Mouse (Mus musculus) midbrain, embryonic 16.5 days (tissue): ENCODE measurements around the gene Cpn2. TPM values are rescaled to one million over a fixed set of nuclear protein-coding genes. Genes with fewer than 3 reads are reported as not detected.

Experiments
- ATAC-seq: fragments of 200-750 bp; cut with Nextera tagmentation; 2 replicates; pipeline ENCODE4 v1.8.0; 2017; ENCODE audit warnings: moderate TSS enrichment
- H3K27ac ChIP-seq: fragments of 300-500 bp; sonication (generic); 2 replicates; pipeline ENCODE4 v1.5.1; 2014; ENCODE audit warnings: mild to moderate bottlenecking, low read length, mixed read lengths
- H3K27me3 ChIP-seq: fragments of 300-500 bp; sonication (generic); 2 replicates; pipeline ENCODE4 v1.6.1; 2014; ENCODE audit warnings: low read depth, low read length, mixed read lengths; ENCODE audit not compliant: control insufficient read depth, insufficient read depth
- H3K36me3 ChIP-seq: fragments of 300-500 bp; sonication (generic); 2 replicates; pipeline ENCODE4 v1.6.1; 2014; ENCODE audit warnings: mild to moderate bottlenecking, low read length, moderate library complexity, mixed read lengths; ENCODE audit not compliant: control insufficient read depth, insufficient read depth
- H3K4me1 ChIP-seq: fragments of 300-500 bp; sonication (generic); 2 replicates; pipeline ENCODE4 v1.6.1; 2014; ENCODE audit warnings: mild to moderate bottlenecking, low read length, mixed read lengths; ENCODE audit not compliant: control insufficient read depth, insufficient read depth
- H3K4me2 ChIP-seq: fragments of 300-500 bp; sonication (generic); 2 replicates; pipeline ENCODE4 v1.6.1; 2014; ENCODE audit warnings: mild to moderate bottlenecking, low read length, mixed read lengths
- H3K4me3 ChIP-seq: fragments of 300-500 bp; sonication (generic); 2 replicates; pipeline ENCODE4 v1.5.1; 2014; ENCODE audit warnings: low read depth, mild to moderate bottlenecking, low read length, moderate library complexity, mixed read lengths
- H3K9ac ChIP-seq: fragments of 300-500 bp; sonication (generic); 2 replicates; pipeline ENCODE4 v1.6.1; 2014; ENCODE audit warnings: low read depth, low read length, mixed read lengths
- H3K9me3 ChIP-seq: fragments of 300-500 bp; sonication (generic); replicated peaks from 2 replicates; pipeline ENCODE4 v1.6.1; 2014; ENCODE audit warnings: mild to moderate bottlenecking, low read length, mixed read lengths; ENCODE audit not compliant: control insufficient read depth, poor library complexity, severe bottlenecking
- WGBS: fragments of 180-500 bp; shearing (Covaris S2); extraction: QIAGEN DNeasy Blood & Tissue Kit; methylation state at CpG from one replicate; pipeline ENCODE4 v1.1.7; 2014; 5-methylcytosine and 5-hydroxymethylcytosine counted together
- polyA plus RNA-seq: library from polyadenylated mRNA; unstranded; fragments of >200 nt; fragmentation: Nextera tagmentation; extraction: Ambion mirVana; gene quantifications from 2 replicates; pipeline ENCODE4 v1.2.1, GENCODE M21; 2015

The Cpn2 gene
- polyA plus RNA-seq, 1 experiment from 2014 or later: not detected

- Histone ChIP-seq H3K27ac (no peak overlapping the region), H3K4me1 (no peaks in the 10 kb centered on the region), H3K4me3 (no peak overlapping the region), H3K4me2 (no peak overlapping the region), H3K9me3 (no peaks in the 10 kb centered on the region), H3K9ac (no peak overlapping the region), H3K36me3 (no peaks in the 10 kb centered on the region), H3K27me3 (no peaks in the 10 kb centered on the region)
- ATAC-seq: no peak
- 90% methylated on average over 7 of the region's 7 CpGs for WGBS
These were observed 8.9 kb downstream of the Cpn2 start for GRCm38 (mm10) chr16:30258441-30258840.

GRCm38 (mm10) chr16:30257718-30258117 is 9.6 kb downstream of the Cpn2 start:
- Histone ChIP-seq H3K4me2 (no peak overlapping the region), H3K27me3 (no peaks in the 10 kb centered on the region), H3K36me3 (no peaks in the 10 kb centered on the region), H3K9me3 (no peaks in the 10 kb centered on the region), H3K4me3 (no peak overlapping the region), H3K4me1 (no peaks in the 10 kb centered on the region), H3K9ac (no peak overlapping the region), H3K27ac (no peak overlapping the region)
- 84% methylated on average over 9 of the region's 9 CpGs for WGBS
- no peak for ATAC-seq

- H3K27ac ChIP-seq: no peak overlapping the region
- ATAC-seq: no peak
- peaks cover 8% of the 10 kb centered on the region for H3K27me3 ChIP-seq
- H3K9me3 ChIP-seq: no peaks in the 10 kb centered on the region
- H3K4me3 ChIP-seq: no peak overlapping the region
- H3K4me1 ChIP-seq: no peaks in the 10 kb centered on the region
- H3K4me2 ChIP-seq: no peak overlapping the region
- H3K36me3 ChIP-seq: no peaks in the 10 kb centered on the region
- H3K9ac ChIP-seq: no peak overlapping the region
- 77% methylated on average over 7 of the region's 7 CpGs for WGBS
These were observed 12.2 kb downstream of the Cpn2 start for GRCm38 (mm10) chr16:30255061-30255460.

GRCm38 (mm10) chr16:30253900-30254299 is 13.4 kb downstream of the Cpn2 start:
- no peaks in the 10 kb centered on the region for H3K9me3 ChIP-seq
- no peak for ATAC-seq
- WGBS: 81% methylated on average over 9 of the region's 9 CpGs

GRCm38 (mm10) chr16:30253374-30253773 is 13.9 kb downstream of the Cpn2 start:
- Histone ChIP-seq H3K4me1 (no peaks in the 10 kb centered on the region), H3K27me3 (peaks cover 10% of the 10 kb centered on the region), H3K27ac (no peak overlapping the region), H3K9ac (no peak overlapping the region), H3K4me2 (no peak overlapping the region), H3K9me3 (no peaks in the 10 kb centered on the region), H3K4me3 (no peak overlapping the region), H3K36me3 (no peaks in the 10 kb centered on the region)
- WGBS: 81% methylated on average over 4 of the region's 4 CpGs
- no peak for ATAC-seq

More at GRCm38 (mm10) chr16:30253900-30254299, 13.4 kb downstream of the Cpn2 start:
- Histone ChIP-seq H3K4me1 (no peaks in the 10 kb centered on the region), H3K9ac (no peak overlapping the region), H3K27ac (no peak overlapping the region), H3K36me3 (no peaks in the 10 kb centered on the region), H3K4me2 (no peak overlapping the region), H3K4me3 (no peak overlapping the region), H3K27me3 (peaks cover 10% of the 10 kb centered on the region)

- Histone ChIP-seq H3K9ac (no peak overlapping the region), H3K9me3 (no peaks in the 10 kb centered on the region), H3K36me3 (no peaks in the 10 kb centered on the region), H3K4me1 (no peaks in the 10 kb centered on the region), H3K4me3 (0 out of 2 replicates have a peak overlapping the region, but pooled peaks have one; percentile 3), H3K27me3 (peaks cover 10% of the 10 kb centered on the region), H3K27ac (no peak overlapping the region), H3K4me2 (peak overlapping the region; percentile 41)
- peak; percentile 77 for ATAC-seq
- WGBS: 2% methylated on average over 21 of the region's 21 CpGs
These were observed 15.3 kb downstream of the Cpn2 start for GRCm38 (mm10) chr16:30252003-30252418.

GRCm38 (mm10) chr16:30244037-30244700 is 23.1 kb downstream of the Cpn2 start:
- Histone ChIP-seq H3K27ac (no peak overlapping the region), H3K9me3 (no peaks in the 10 kb centered on the region), H3K4me1 (no peaks in the 10 kb centered on the region), H3K4me3 (no peak overlapping the region), H3K27me3 (peaks cover 3% of the 10 kb centered on the region), H3K36me3 (no peaks in the 10 kb centered on the region), H3K9ac (no peak overlapping the region), H3K4me2 (no peak overlapping the region)
- ATAC-seq: no peak
- 85% methylated on average over 12 of the region's 12 CpGs for WGBS

- Histone ChIP-seq H3K9me3 (no peaks in the 10 kb centered on the region), H3K4me2 (no peak overlapping the region), H3K36me3 (no peaks in the 10 kb centered on the region), H3K4me3 (no peak overlapping the region), H3K4me1 (peaks cover 6% of the 10 kb centered on the region), H3K27ac (no peak overlapping the region), H3K9ac (no peak overlapping the region), H3K27me3 (peaks cover 3% of the 10 kb centered on the region)
- ATAC-seq: no peak
- WGBS: 42% methylated on average over 2 of the region's 2 CpGs
These were observed 25.7 kb downstream of the Cpn2 start for GRCm38 (mm10) chr16:30241623-30242022.

GRCm38 (mm10) chr16:30238791-30239190 is 28.5 kb downstream of the Cpn2 start:
- no peaks in the 10 kb centered on the region for H3K9me3 ChIP-seq
- ATAC-seq: no peak
- no peak overlapping the region for H3K4me3 ChIP-seq
- 81% methylated on average over 6 of the region's 6 CpGs for WGBS
- H3K9ac ChIP-seq: no peak overlapping the region
- H3K36me3 ChIP-seq: no peaks in the 10 kb centered on the region
- no peak overlapping the region for H3K4me2 ChIP-seq
- H3K4me1 ChIP-seq: peaks cover 8% of the 10 kb centered on the region
- H3K27ac ChIP-seq: no peak overlapping the region
- peaks cover 17% of the 10 kb centered on the region for H3K27me3 ChIP-seq
